Mouse (Mus musculus) C2C12 (cell line): ENCODE results near the gene Uvrag.

Experiments used
- CEBPB ChIP-seq: IDR thresholded peaks from one replicate; pipeline ENCODE4 v1.6.1; 2011; ENCODE audit warnings: low read depth, mild to moderate bottlenecking, control low read depth, moderate library complexity
- CTCF ChIP-seq: IDR thresholded peaks from one replicate; pipeline ENCODE4 v1.5.1; 2011; ENCODE audit not compliant: control insufficient read depth, insufficient read depth, insufficient read length
- MAX ChIP-seq: IDR thresholded peaks from one replicate; pipeline ENCODE4 v1.6.1; 2011; ENCODE audit warnings: mild to moderate bottlenecking, control low read depth
- MYOD1 ChIP-seq: IDR thresholded peaks from one replicate; pipeline ENCODE4 v1.6.1; 2011; ENCODE audit warnings: low read depth; ENCODE audit not compliant: control insufficient read depth, insufficient read length
- USF1 ChIP-seq: IDR thresholded peaks from one replicate; pipeline ENCODE4 v1.6.1; 2011; ENCODE audit warnings: low read depth, mild to moderate bottlenecking, control low read depth, moderate library complexity

DNA sequence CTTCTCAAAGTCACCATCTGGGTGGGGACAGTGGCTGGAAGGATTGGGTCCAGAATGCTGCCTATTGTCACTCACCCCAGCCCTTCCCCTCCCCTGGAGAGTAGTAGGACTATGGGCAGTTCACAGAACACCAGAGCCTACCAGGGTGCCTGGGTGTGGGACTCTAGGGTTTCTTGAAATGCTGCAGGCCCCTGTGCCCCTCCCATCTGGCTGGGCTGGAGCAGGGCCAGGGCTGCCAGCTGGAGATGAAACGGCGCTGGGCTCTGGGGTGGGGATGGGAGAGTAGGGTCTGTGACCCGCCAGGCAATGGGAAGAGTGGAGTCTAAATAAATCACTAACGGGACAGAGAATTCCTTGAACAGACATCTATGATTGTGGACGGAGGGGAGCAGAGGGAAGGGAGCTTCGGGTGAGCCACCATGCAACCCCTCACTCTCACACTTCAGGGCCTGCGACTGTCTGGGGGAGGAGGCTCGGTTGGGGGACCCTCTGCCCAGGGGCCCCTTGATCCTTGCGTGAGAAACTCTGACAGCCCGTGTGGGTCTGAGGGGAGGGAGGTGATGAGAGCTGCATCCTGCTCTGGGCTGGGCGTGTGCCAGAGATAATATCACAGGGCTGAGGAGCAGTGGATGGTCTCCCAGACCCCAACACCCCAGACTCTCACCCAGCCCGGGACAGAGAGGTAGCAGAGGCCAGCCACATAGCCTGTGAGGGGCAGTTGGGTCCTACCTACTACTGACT is 273.7 kb downstream of the Uvrag start:
- TF ChIP-seq CTCF (no peak), USF1 (no peak), MAX (no peak), CEBPB (no peak), MYOD1 (no peak)
